7 mouse cellular contexts compared by ENCODE assay signal in the genomic region with DNA sequence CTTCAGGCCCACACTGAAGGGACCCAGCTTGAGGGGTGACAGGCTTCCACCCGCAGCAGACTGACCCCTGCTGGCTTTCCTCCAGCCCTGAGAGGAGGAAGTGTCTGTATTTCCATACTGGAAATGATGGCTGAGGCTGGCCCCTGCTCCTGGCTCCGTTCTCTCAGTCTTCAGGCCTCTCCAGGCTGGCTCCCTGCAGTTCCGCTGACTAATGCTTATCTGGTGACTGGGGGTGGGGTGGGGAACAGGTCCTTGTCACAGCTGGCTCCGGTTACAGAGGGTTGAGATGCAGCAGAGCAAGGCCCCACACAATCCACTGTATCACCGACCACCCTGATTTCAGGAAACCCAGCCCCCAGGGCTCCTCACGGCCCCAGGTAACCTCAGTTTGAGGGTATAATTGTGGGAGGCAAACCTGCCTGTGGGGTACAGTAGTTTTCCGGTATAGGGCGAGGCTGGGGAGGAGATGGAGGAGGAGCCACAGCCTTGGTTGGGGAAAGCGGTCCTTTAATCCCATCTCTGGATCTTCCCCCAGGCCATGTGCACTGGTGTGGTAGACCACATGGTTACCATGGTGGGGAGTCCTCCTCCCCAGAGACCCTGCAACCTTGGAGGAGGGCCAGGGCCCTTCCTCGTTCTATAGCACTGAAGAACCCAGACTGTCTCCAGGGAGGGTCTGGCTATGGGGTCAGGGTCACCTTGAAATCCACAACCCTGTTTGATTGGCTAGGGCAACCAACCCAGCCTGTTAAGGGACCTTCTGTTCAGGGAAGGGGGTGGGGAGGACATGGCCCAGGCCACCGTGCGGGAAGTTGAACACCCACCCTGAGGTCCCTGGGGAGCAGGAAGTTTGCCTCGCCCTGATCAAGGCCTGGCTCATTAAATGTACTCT.
DNase-seq lines count a peak whose midpoint lies in the region; ATAC-seq and TF ChIP-seq lines count a peak whose summit lies in the region.

No protein-coding gene starts in this region.

- peaks cover 8% of the 10 kb centered on the region for H3K36me3 ChIP-seq in embryonic facial prominence, embryonic 13.5 days
- no peaks in the 10 kb centered on the region for H3K36me3 ChIP-seq in hindbrain, embryonic 15.5 days
- no peaks in the 10 kb centered on the region for H3K36me3 ChIP-seq in lung, postnatal 0 days (ENCODE audit: insufficient read depth, low read length)

- H3K4me2 ChIP-seq in embryonic facial prominence, embryonic 13.5 days = peak overlapping the region; percentile 16; the same call in 1 of the 2 replicates
- H3K4me2 ChIP-seq in hindbrain, embryonic 15.5 days = no peak overlapping the region
- no peak overlapping the region for H3K4me2 ChIP-seq in lung, postnatal 0 days (replicated peaks; ENCODE audit: low read depth, low read length)

- H3K9ac ChIP-seq in embryonic facial prominence, embryonic 13.5 days = peak overlapping the region; percentile 2; the same call in 1 of the 2 replicates
- no peak overlapping the region for H3K9ac ChIP-seq in hindbrain, embryonic 15.5 days
- no peak overlapping the region for H3K9ac ChIP-seq in lung, postnatal 0 days (replicated peaks; ENCODE audit: low read depth)

- peaks cover 98% of the 10 kb centered on the region for H3K4me1 ChIP-seq in embryonic facial prominence, embryonic 13.5 days
- peaks cover 54% of the 10 kb centered on the region for H3K4me1 ChIP-seq in hindbrain, embryonic 15.5 days (replicated peaks)
- H3K4me1 ChIP-seq in lung, postnatal 0 days (ENCODE audit: insufficient read depth, low read depth, low read length) = peaks cover 33% of the 10 kb centered on the region

- ATAC-seq in embryonic facial prominence, embryonic 13.5 days (ENCODE audit: insufficient number of reproducible peaks, insufficient read depth, low FRiP score, low TSS enrichment, low read depth) = no peak
- ATAC-seq in hindbrain, embryonic 15.5 days (ENCODE audit: low FRiP score, low read depth) = peak; percentile 38; the same call in 1 of the 2 replicates
- ATAC-seq in lung, postnatal 0 days = peak; percentile 27

- TF ChIP-seq EP300 in lung, postnatal 0 days (IDR thresholded peaks at IDR 0.05) = no peak

- H3K9me3 ChIP-seq in embryonic facial prominence, embryonic 13.5 days = no peaks in the 10 kb centered on the region
- H3K9me3 ChIP-seq in hindbrain, embryonic 15.5 days = no peaks in the 10 kb centered on the region
- no peaks in the 10 kb centered on the region for H3K9me3 ChIP-seq in lung, postnatal 0 days (ENCODE audit: low read length)

- WGBS in embryonic facial prominence, embryonic 13.5 days = 8% methylated on average over 13 of the region's 13 CpGs
- 34% methylated on average over 13 of the region's 13 CpGs for WGBS in hindbrain, embryonic 15.5 days
- 28% methylated on average over 13 of the region's 13 CpGs for WGBS in lung, postnatal 0 days

- H3K27ac ChIP-seq in embryonic facial prominence, embryonic 13.5 days = peak overlapping the region; percentile 58
- no peak overlapping the region; the same call in 1 of the 2 replicates for H3K27ac ChIP-seq in hindbrain, embryonic 15.5 days (replicated peaks)
- H3K27ac ChIP-seq in lung, postnatal 0 days (ENCODE audit: low read length) = peak overlapping the region; percentile 43

- H3K27me3 ChIP-seq in embryonic facial prominence, embryonic 13.5 days = no peaks in the 10 kb centered on the region
- no peaks in the 10 kb centered on the region for H3K27me3 ChIP-seq in hindbrain, embryonic 15.5 days
- no peaks in the 10 kb centered on the region for H3K27me3 ChIP-seq in lung, postnatal 0 days (replicated peaks; ENCODE audit: insufficient read depth, low read length)

- no peak overlapping the region for H3K4me3 ChIP-seq in embryonic facial prominence, embryonic 13.5 days
- H3K4me3 ChIP-seq in hindbrain, embryonic 15.5 days = no peak overlapping the region
- no peak overlapping the region for H3K4me3 ChIP-seq in lung, postnatal 0 days (ENCODE audit: low read depth, low read length)

- TF ChIP-seq CTCF in lung, postnatal 0 days (IDR thresholded peaks at IDR 0.05) = peak; percentile 47

- peak; percentile 68 for DNase-seq in CD4-positive helper T cell, adult 2 months (ENCODE audit: low read depth, low spot score)
- DNase-seq in ES-CJ7 (ENCODE audit: low read depth, low spot score) = peak; percentile 94
- DNase-seq in lung, postnatal 0 days (ENCODE audit: low spot score) = peak; percentile 83
- DNase-seq in thymus, adult 18-20 months = peak; percentile 63 to 74
- DNase-seq in frontal cortex, adult 2 months (ENCODE audit: extremely low spot score in 1 of 2, low spot score in 1 of 2) = no peak

Comparison
In these comparisons a context has a peak if more than half of its experiments do, and no peak if none do; other contexts are left out.
1. DNase-seq: peak in CD4-positive helper T cell, adult 2 months (single experiment), ES-CJ7 (single experiment), lung, postnatal 0 days (single experiment) and thymus, adult 18-20 months (2 of 2); none in frontal cortex, adult 2 months (0 of 2).